Mouse (Mus musculus): ENCODE measurements around the gene Krt39. TPM values are rescaled to one million over a fixed set of nuclear protein-coding genes. Genes with fewer than 3 reads are reported as not detected.

The Krt39 gene
- total and polyA plus RNA-seq, 3 experiments: not detected

DNA sequence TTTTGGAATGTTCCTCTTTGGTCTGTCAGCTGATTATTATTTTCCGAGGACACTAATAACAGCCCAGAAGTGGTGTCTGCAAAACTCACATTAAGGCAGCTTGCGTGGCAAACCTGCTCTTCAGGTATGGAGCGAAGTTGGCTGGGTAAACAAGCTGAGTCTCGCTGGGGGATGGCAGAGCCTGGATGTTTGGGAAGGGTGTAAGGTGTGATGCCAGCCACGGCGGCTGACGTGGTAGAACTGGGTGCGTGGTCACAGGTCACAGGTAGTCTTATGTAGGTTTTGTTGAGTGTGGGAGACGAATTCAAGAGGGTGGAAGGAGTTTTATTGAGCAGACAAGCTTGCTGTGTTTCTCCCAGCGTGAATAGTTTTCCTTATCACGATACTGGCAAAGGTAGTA, 52.6 kb downstream of the Krt39 start:
- H3K27ac ChIP-seq: no peak overlapping the region
- TF ChIP-seq CTCF (IDR thresholded peaks at IDR 0.05) (no peak), POLR2A (IDR thresholded peaks at IDR 0.05; ENCODE audit: insufficient read depth, low read depth, low read length) (no peak), EP300 (IDR thresholded peaks at IDR 0.05; ENCODE audit: insufficient read depth, low read depth, low read length) (no peak)
- no peak overlapping the region for H3K9ac ChIP-seq (ENCODE audit: low read depth, low read length)
- no peaks in the 10 kb centered on the region for H3K27me3 ChIP-seq (ENCODE audit: control insufficient read depth, insufficient read depth, low read length)
- no peaks in the 10 kb centered on the region for H3K79me2 ChIP-seq (replicated peaks; ENCODE audit: control insufficient read depth, insufficient read depth, low read length)
- no peaks in the 10 kb centered on the region for H3K4me1 ChIP-seq (ENCODE audit: control insufficient read depth, insufficient read depth, low read length)
- no peaks in the 10 kb centered on the region for H3K36me3 ChIP-seq (ENCODE audit: control insufficient read depth, insufficient read depth, low read length)
- no peak for DNase-seq
- no peak overlapping the region for H3K4me3 ChIP-seq
- intact Hi-C loops (cut with DNase I): loop anchor here (10.0 kb wide), 1 partner anchor 536 kb away; no protein-coding TSS in a partner anchor
- WGBS: 79% methylated on average over 11 of the region's 11 CpGs

DNA sequence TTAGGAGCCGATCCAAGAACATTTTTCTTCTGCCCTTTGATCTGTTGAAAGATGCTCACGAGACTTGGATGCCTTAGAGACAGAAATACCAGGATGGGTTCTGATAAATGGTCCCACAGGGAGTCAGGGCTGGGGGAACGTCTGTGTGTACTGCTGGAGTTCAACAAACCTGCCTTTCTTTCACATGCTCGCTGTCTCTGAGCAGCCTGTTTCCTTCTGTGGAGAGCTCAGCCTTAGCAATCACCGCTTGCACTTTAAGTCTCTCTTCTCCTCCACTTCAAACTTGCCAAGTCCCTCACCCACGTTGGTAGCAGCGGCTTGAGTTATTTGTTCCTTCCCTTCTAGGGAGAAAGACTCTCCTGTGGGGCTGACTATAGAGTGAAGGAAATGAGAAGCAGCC, 54.8 kb downstream of the Krt39 start:
- Histone ChIP-seq H3K9ac (ENCODE audit: low read depth, low read length) (no peak overlapping the region), H3K27ac (no peak overlapping the region), H3K79me2 (replicated peaks; ENCODE audit: control insufficient read depth, insufficient read depth, low read length) (no peaks in the 10 kb centered on the region), H3K4me1 (ENCODE audit: control insufficient read depth, insufficient read depth, low read length) (no peaks in the 10 kb centered on the region), H3K36me3 (ENCODE audit: control insufficient read depth, insufficient read depth, low read length) (no peaks in the 10 kb centered on the region), H3K4me3 (no peak overlapping the region), H3K27me3 (ENCODE audit: control insufficient read depth, insufficient read depth, low read length) (no peaks in the 10 kb centered on the region)
- no peak for DNase-seq
- no peak for TF ChIP-seq EP300 (IDR thresholded peaks at IDR 0.05; ENCODE audit: insufficient read depth, low read depth, low read length)
- no peak for TF ChIP-seq CTCF (IDR thresholded peaks at IDR 0.05)
- no peak for TF ChIP-seq POLR2A (IDR thresholded peaks at IDR 0.05; ENCODE audit: insufficient read depth, low read depth, low read length)
- 20% methylated on average over 7 of the region's 7 CpGs for WGBS
- intact Hi-C loops (cut with DNase I): loop anchor here (10.0 kb wide), 1 partner anchor 538 kb away; no protein-coding TSS in a partner anchor

GRCm38 (mm10) chr11:99464836-99465235, 56.3 kb downstream of the Krt39 start:
- TF ChIP-seq EP300 (IDR thresholded peaks at IDR 0.05; ENCODE audit: insufficient read depth, low read depth, low read length) (no peak), CTCF (IDR thresholded peaks at IDR 0.05) (peak; percentile 82)
- Histone ChIP-seq H3K4me1 (ENCODE audit: control insufficient read depth, insufficient read depth, low read length) (no peaks in the 10 kb centered on the region), H3K79me2 (replicated peaks; ENCODE audit: control insufficient read depth, insufficient read depth, low read length) (no peaks in the 10 kb centered on the region), H3K36me3 (ENCODE audit: control insufficient read depth, insufficient read depth, low read length) (no peaks in the 10 kb centered on the region), H3K4me3 (no peak overlapping the region), H3K27ac (no peak overlapping the region), H3K9ac (ENCODE audit: low read depth, low read length) (no peak overlapping the region), H3K27me3 (ENCODE audit: control insufficient read depth, insufficient read depth, low read length) (no peaks in the 10 kb centered on the region)
- DNase-seq: peak; percentile 38 to 58
- intact Hi-C loops (cut with DNase I): loop anchor here (1.0 to 10.0 kb wide), 5 partner anchors 109 to 832 kb away; no protein-coding TSS in a partner anchor
- WGBS: 8% methylated on average over 5 of the region's 5 CpGs

Other genes starting within 250 kb of the Krt39 start
- not detected for gene Krt24, start 236.1 kb downstream of the Krt39 start, total RNA-seq (2021)
- gene Krt24, start 236.1 kb downstream of the Krt39 start, polyA plus RNA-seq (2012; rRNA removed): not detected in 2 replicates
- not detected for gene Krt25, start 198.4 kb downstream of the Krt39 start, total RNA-seq (2021)
- gene Krt25, start 198.4 kb downstream of the Krt39 start, polyA plus RNA-seq (2012; rRNA removed): not detected in 2 replicates
- not detected for gene Krt26, start 183.4 kb downstream of the Krt39 start, total RNA-seq (2021)
- not detected in 2 replicates for gene Krt26, start 183.4 kb downstream of the Krt39 start, polyA plus RNA-seq (2012; rRNA removed)
- not detected for gene Krt27, start 170.2 kb downstream of the Krt39 start, total RNA-seq (2021)
- not detected in 2 replicates for gene Krt27, start 170.2 kb downstream of the Krt39 start, polyA plus RNA-seq (2012; rRNA removed)
- gene Krt28, start 146.4 kb downstream of the Krt39 start, total RNA-seq (2021): not detected
- not detected in 2 replicates for gene Krt28, start 146.4 kb downstream of the Krt39 start, polyA plus RNA-seq (2012; rRNA removed)
- 1 to 10 TPM; 4.4 to 5.1 TPM for gene Krt10, start 132.0 kb downstream of the Krt39 start, total RNA-seq (2021)
- 0.76 and 1.6 TPM in 2 replicates for gene Krt10, start 132.0 kb downstream of the Krt39 start, polyA plus RNA-seq (2012; rRNA removed)
- not detected for gene Krt12, start 99.1 kb downstream of the Krt39 start, total RNA-seq (2021)
- not detected in 2 replicates for gene Krt12, start 99.1 kb downstream of the Krt39 start, polyA plus RNA-seq (2012; rRNA removed)
- not detected for gene Krt20, start 83.2 kb downstream of the Krt39 start, total RNA-seq (2021)
- 0.06 TPM in 1 of 2 replicates, not detected in the other for gene Krt20, start 83.2 kb downstream of the Krt39 start, polyA plus RNA-seq (2012; rRNA removed)
- not detected for gene Krt23, start 28.2 kb downstream of the Krt39 start, total RNA-seq (2021)
- gene Krt23, start 28.2 kb downstream of the Krt39 start, polyA plus RNA-seq (2012; rRNA removed): 0.80 TPM in 1 of 2 replicates, not detected in the other
- not detected for gene Krt40, start 21.8 kb upstream of the Krt39 start, total RNA-seq (2021)
- not detected in 2 replicates for gene Krt40, start 21.8 kb upstream of the Krt39 start, polyA plus RNA-seq (2012; rRNA removed)
- gene Krtap3-3, start 29.5 kb upstream of the Krt39 start, total RNA-seq (2021): not detected
- gene Krtap3-3, start 29.5 kb upstream of the Krt39 start, polyA plus RNA-seq (2012; rRNA removed): not detected in 2 replicates
- not detected for gene Krtap3-2, start 35.5 kb upstream of the Krt39 start, total RNA-seq (2021)
- gene Krtap3-2, start 35.5 kb upstream of the Krt39 start, polyA plus RNA-seq (2012; rRNA removed): not detected in 2 replicates
- not detected for gene Gm11939, start 38.1 kb upstream of the Krt39 start, total RNA-seq (2021)
- not detected in 2 replicates for gene Gm11939, start 38.1 kb upstream of the Krt39 start, polyA plus RNA-seq (2012; rRNA removed)
- gene Krtap3-1, start 45.3 kb upstream of the Krt39 start, total RNA-seq (2021): not detected
- not detected in 2 replicates for gene Krtap3-1, start 45.3 kb upstream of the Krt39 start, polyA plus RNA-seq (2012; rRNA removed)
- gene Krtap1-5, start 59.7 kb upstream of the Krt39 start, total RNA-seq (2021): not detected
- gene Krtap1-5, start 59.7 kb upstream of the Krt39 start, polyA plus RNA-seq (2012; rRNA removed): not detected in 2 replicates
- not detected for gene Krtap1-4, start 62.3 kb upstream of the Krt39 start, total RNA-seq (2021)
- gene Krtap1-4, start 62.3 kb upstream of the Krt39 start, polyA plus RNA-seq (2012; rRNA removed): not detected in 2 replicates
- gene Krtap1-3, start 70.0 kb upstream of the Krt39 start, total RNA-seq (2021): not detected
- gene Krtap1-3, start 70.0 kb upstream of the Krt39 start, polyA plus RNA-seq (2012; rRNA removed): not detected in 2 replicates
- not detected for gene Krtap9-3, start 76.8 kb upstream of the Krt39 start, total RNA-seq (2021)
- not detected in 2 replicates for gene Krtap9-3, start 76.8 kb upstream of the Krt39 start, polyA plus RNA-seq (2012; rRNA removed)
- not detected for gene Gm11938, start 82.0 kb upstream of the Krt39 start, total RNA-seq (2021)
- not detected in 2 replicates for gene Gm11938, start 82.0 kb upstream of the Krt39 start, polyA plus RNA-seq (2012; rRNA removed)
- not detected for gene Gm11937, start 88.9 kb upstream of the Krt39 start, total RNA-seq (2021)
- not detected in 2 replicates for gene Gm11937, start 88.9 kb upstream of the Krt39 start, polyA plus RNA-seq (2012; rRNA removed)
- not detected for gene Krtap2-4, start 93.5 kb upstream of the Krt39 start, total RNA-seq (2021)
- gene Krtap2-4, start 93.5 kb upstream of the Krt39 start, polyA plus RNA-seq (2012; rRNA removed): not detected in 2 replicates
- gene Gm11562, start 99.1 kb upstream of the Krt39 start, total RNA-seq (2021): not detected
- gene Gm11562, start 99.1 kb upstream of the Krt39 start, polyA plus RNA-seq (2012; rRNA removed): not detected in 2 replicates
- gene Krtap4-1, start 106.9 kb upstream of the Krt39 start, total RNA-seq (2021): not detected
- gene Krtap4-1, start 106.9 kb upstream of the Krt39 start, polyA plus RNA-seq (2012; rRNA removed): not detected in 2 replicates
- gene Krtap4-2, start 113.7 kb upstream of the Krt39 start, total RNA-seq (2021): not detected
- not detected in 2 replicates for gene Krtap4-2, start 113.7 kb upstream of the Krt39 start, polyA plus RNA-seq (2012; rRNA removed)
- not detected for gene Krtap4-7, start 122.8 kb upstream of the Krt39 start, total RNA-seq (2021)
- gene Krtap4-7, start 122.8 kb upstream of the Krt39 start, polyA plus RNA-seq (2012; rRNA removed): not detected in 2 replicates
- gene Gm11555, start 128.9 kb upstream of the Krt39 start, total RNA-seq (2021): not detected
- gene Gm11555, start 128.9 kb upstream of the Krt39 start, polyA plus RNA-seq (2012; rRNA removed): not detected in 2 replicates
- not detected for gene Gm11563, start 137.6 kb upstream of the Krt39 start, total RNA-seq (2021)
- not detected in 2 replicates for gene Gm11563, start 137.6 kb upstream of the Krt39 start, polyA plus RNA-seq (2012; rRNA removed)
- gene Krtap4-6, start 144.6 kb upstream of the Krt39 start, total RNA-seq (2021): not detected
- gene Krtap4-6, start 144.6 kb upstream of the Krt39 start, polyA plus RNA-seq (2012; rRNA removed): not detected in 2 replicates
- gene Gm14190, start 169.4 kb upstream of the Krt39 start, total RNA-seq (2021): not detected
- not detected in 2 replicates for gene Gm14190, start 169.4 kb upstream of the Krt39 start, polyA plus RNA-seq (2012; rRNA removed)
- not detected for gene Gm14180, start 213.0 kb upstream of the Krt39 start, total RNA-seq (2021)
- not detected in 2 replicates for gene Gm14180, start 213.0 kb upstream of the Krt39 start, polyA plus RNA-seq (2012; rRNA removed)

Data from heart, adult 2 months (tissue).